Mouse (Mus musculus): ENCODE data around the gene Hccs.

The Hccs gene

GRCm38 (mm10) chrX:169220064-169220463, 100.1 kb downstream of the Hccs start:
- ChIA-PET CTCF (no interaction called here), POLR2A (no interaction called here)

GRCm38 (mm10) chrX:169210019-169210418, 110.2 kb downstream of the Hccs start:
- POLR2A ChIA-PET, result no interaction called here
- CTCF ChIA-PET, result no interaction called here

Measured in embryonic stem cell, embryonic (primary cell).